Mouse (Mus musculus) adrenal gland, postnatal 0 days (tissue): ENCODE measurements around the gene Mfsd13b. TPM values are rescaled to one million over a fixed set of nuclear protein-coding genes. Genes with fewer than 3 reads are reported as not detected.

Experiments
- polyA plus RNA-seq: library from polyadenylated mRNA; unstranded; fragments of >200 nt; fragmentation: Nextera tagmentation; extraction: Ambion mirVana; gene quantifications from 2 replicates; pipeline ENCODE4 v1.2.1, GENCODE M21; 2015

Mfsd13b gene
- polyA plus RNA-seq: 0.43 and 0.94 TPM in 2 replicates

GRCm38 (mm10) chr7:120982200-120982841 lies at the start of gene Mfsd13b, which contains the start of gene Cdr2:
Mfsd13b (plus strand) TSS chr7:120982509.
Cdr2 (minus strand) TSS chr7:120982312.

GRCm38 (mm10) chr7:121033856-121034652 lies 51.7 kb downstream of the Mfsd13b start, which contains the start of gene Mettl9:
Mettl9 (plus strand) TSS chr7:121034445.

Other genes starting within 250 kb of the Mfsd13b start
- 0.25 and 0.54 TPM in 2 replicates for gene Vwa3a, start 243.2 kb upstream of the Mfsd13b start, polyA plus RNA-seq
- not detected in 2 replicates for gene Gm5737, start 170.1 kb upstream of the Mfsd13b start, polyA plus RNA-seq
- gene Eef2k, start 139.7 kb upstream of the Mfsd13b start, polyA plus RNA-seq: 25.6 and 29.4 TPM in 2 replicates
- 12.3 and 20.2 TPM in 2 replicates for gene Polr3e, start 64.8 kb upstream of the Mfsd13b start, polyA plus RNA-seq
- 6.3 and 6.6 TPM in 2 replicates for gene Cdr2, start 197 bp upstream of the Mfsd13b start, polyA plus RNA-seq
- 107 and 132 TPM in 2 replicates for gene Mettl9, start 51.9 kb downstream of the Mfsd13b start, polyA plus RNA-seq
- gene Igsf6, start 92.1 kb downstream of the Mfsd13b start, polyA plus RNA-seq: 3.9 and 4.5 TPM in 2 replicates
- gene Otoa, start 99.1 kb downstream of the Mfsd13b start, polyA plus RNA-seq: 0.69 and 0.77 TPM in 2 replicates